Mouse (Mus musculus): ENCODE data around the gene Mrpl57.
"Not testable (repeated sequence)": the region's sequence is repeated elsewhere in the genome, so short reads cannot be mapped to it uniquely, and the experiment has no call there.

Gene Mrpl57

DNA sequence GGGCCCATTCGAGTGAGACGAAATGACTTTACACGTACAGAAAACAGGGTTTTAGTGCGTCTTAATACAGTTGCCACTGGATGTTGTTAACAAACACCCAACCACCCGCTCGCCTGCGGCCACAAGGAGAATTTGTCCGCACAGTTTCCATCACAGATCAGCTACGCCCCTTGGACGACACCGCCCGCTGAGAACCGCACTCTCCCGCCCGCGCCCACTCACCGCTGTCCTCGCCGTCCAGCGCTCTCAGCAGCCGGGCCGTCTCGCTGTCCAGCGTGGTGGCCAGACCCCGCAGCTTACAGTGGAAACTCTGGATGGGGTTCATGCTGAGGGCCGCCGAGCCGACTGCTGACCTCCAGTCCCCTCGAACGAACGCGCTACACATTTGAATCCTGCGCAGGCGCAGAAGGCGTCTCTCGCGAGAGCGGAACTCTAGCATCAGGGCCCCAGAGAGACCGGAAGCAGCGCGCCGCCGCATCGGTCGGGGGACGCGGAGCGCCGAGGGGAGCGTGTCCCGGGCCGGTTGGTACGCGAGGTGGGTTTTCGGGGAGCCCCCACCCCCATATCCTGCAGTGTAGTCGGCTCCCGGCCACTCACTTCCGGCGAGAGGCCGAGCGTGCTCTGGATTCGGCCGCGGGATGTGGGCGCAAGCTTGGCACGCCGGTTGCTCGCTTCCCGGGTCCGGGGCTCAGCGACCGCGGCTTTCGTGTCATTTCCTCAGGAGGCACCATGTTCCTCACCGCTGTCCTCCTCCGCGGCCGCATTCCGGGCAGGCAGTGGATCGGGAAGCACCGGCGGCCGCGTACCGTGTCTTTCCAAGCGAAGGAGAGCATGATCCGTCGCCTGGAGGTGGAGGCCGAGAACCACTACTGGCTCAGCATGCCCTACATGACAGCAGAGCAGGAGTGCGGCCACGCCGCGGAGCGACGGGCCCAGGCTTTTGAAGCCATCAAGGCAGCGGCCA is at the start of gene Mrpl57, which contains the start of gene Ska3:
Gene Mrpl57, plus strand, starts transcription at position 447 of the 964 bp plus-strand sequence.
Gene Ska3, minus strand, starts transcription at position 398 of the 964 bp plus-strand sequence.
- DNase-seq (ENCODE audit: low spot score in 2 of 2), result peak; percentile 87 to 92

- no peak for DNase-seq (ENCODE audit: low spot score in 2 of 2)
Measured at GRCm38 (mm10) chr14:57787406-57787805, 38.6 kb upstream of the Mrpl57 start.

GRCm38 (mm10) chr14:57789311-57789710 is 36.7 kb upstream of the Mrpl57 start:
- no peak for DNase-seq (ENCODE audit: low spot score in 2 of 2)

- DNase-seq (ENCODE audit: low spot score in 2 of 2), result no peak
Measured at GRCm38 (mm10) chr14:57789759-57790158, 36.3 kb upstream of the Mrpl57 start.

DNA sequence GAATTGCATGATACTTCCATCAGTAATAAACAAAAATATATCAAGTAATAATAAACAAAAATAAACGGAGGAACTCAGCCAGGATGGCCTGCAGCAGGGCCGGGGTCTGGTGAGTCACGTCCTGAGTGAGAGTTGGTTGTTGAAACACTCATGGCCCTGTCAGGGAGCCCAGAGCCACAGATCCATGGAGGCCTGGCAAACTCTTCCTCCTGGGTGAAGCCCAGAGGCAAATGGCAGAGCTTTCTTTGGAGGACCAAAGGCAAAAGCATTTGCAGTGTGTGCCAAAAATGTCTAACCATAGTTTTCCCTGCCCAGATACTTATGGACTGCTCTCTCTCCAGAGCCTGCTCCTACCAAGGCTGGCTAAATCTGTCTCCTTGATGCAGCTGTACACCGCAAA is 34.9 kb upstream of the Mrpl57 start:
- DNase-seq (ENCODE audit: low spot score in 2 of 2), result no peak

DNA sequence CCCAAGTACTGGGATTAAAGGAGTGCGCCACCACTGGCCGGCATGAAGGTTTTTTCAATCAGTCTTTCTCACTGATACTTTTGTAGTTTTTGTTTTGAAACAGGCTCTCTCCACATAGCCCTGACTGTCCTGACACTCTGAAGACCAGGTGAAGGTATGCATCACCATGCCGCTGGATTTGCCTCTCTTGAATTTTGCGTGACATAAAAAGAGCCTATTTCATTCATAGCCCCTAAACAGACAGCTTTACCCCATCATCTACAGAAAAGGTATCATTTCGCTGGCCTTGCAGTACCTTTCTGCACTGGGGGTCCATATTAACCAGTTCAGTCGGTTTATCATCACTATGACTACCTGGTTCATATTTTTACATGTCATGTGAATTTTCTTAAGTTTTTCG is 28.5 kb upstream of the Mrpl57 start:
- peak in 1 of 2 experiments; percentile 4 for DNase-seq (ENCODE audit: low spot score in 2 of 2)

GRCm38 (mm10) chr14:57797991-57798931 is 27.8 kb upstream of the Mrpl57 start, which contains the start of gene Sap18:
TSS of gene Sap18 (plus strand) at chr14:57798180.
- peak; percentile 95 to 96 for DNase-seq (ENCODE audit: low spot score in 2 of 2)

GRCm38 (mm10) chr14:57803731-57804130 is 22.3 kb upstream of the Mrpl57 start:
- no peak for DNase-seq (ENCODE audit: low spot score in 2 of 2)

DNA sequence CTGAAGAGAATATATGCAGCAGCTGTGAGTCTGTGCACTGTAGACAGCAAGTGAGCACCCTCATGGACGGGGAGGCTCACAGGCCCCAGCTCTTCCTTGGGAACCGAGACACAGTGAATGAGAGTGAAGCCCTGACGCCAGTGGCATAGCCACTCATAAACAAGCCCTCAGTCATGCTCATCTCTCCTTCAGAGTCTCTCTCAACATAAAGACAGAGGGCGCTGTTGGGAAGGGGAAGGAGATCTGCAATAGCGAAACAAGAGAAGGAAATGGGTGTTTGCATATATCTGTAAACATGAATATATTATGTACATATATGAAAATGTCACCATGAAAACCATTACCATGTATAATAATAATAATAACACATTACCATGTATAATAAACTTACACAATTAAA is 17.5 kb upstream of the Mrpl57 start:
- peak; percentile 19 to 78 for DNase-seq (ENCODE audit: low spot score in 2 of 2)

DNA sequence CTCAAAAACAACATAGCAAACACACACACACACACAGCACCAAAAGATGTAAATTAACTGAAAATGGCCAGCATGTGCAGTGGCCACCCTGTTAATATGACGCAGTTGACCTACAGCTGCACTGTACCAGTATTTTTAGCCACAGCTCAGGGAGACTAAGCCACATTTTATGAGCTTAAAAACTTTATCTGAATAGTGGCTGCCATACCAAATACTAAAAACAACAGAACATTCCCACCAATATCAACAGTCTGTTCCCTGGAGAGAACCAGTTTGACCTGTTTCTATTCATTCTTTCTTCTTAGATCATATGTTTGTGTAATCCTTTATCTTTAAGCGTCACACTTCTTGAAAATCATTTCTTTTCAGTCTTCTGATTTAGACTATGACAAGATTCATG is 15.1 kb upstream of the Mrpl57 start:
- DNase-seq (ENCODE audit: low spot score in 2 of 2), result no peak

DNA sequence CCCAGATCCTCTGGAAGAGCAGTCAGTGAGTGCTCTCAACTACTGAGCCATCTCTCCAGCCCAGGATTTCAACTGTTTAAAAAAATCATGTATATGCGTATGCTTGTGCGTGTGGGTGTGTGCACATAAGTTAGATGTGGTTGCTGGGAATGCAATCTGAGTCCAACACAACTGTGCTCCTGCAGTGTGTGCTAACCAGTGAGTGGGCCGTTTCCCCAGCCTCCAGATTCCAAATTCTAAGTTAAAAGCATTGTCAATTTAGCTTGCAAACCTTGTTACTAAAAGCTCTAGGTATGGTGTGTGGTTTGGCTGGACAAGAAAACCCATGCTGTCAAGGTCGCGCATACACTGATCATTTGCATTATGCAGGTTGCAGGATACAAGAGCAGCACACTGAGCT is 14.2 kb upstream of the Mrpl57 start:
- DNase-seq (ENCODE audit: low spot score in 2 of 2), result no peak

- no peak for DNase-seq (ENCODE audit: low spot score in 2 of 2)
Measured at GRCm38 (mm10) chr14:57820839-57821238, 5.2 kb upstream of the Mrpl57 start.

DNA sequence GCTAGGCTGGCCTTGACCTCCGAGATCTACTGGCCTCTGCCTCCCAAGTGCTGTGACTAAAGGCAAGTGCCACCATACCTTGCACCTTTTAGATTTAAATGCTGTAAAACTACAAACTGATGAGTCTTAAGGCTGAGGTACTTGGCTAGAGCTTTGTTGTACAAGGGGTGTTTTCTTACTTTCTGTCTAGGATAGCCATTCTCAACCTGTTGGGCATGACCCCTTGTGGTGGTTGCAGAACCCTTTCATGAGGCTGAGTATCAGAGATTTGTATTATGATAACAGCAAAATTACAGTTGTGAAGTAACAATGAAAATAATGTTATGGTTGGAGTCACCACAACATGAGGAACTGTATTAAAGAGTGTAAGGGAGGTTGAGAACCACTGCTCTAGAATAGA is 1.2 kb downstream of the Mrpl57 start:
- no peak for DNase-seq (ENCODE audit: low spot score in 2 of 2)

DNA sequence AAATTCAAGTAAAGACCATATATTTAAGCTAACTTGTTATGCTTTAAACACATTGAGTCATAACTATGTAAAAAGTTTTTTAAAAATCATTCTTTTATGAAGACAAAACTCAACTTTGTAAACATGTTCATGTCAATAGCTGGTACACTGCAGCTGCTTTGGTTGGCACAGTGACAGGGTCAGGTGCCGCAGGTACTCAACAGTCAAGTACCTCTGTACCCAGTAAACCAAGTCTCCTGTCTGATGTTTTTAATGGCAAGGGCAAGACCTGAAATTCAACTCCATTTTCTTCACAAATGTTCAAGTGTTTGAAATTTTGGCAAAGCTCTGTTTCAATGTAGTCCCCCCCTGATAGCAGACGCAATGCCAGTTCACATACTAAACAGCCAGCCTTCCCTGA is 7.5 kb downstream of the Mrpl57 start:
- DNase-seq (ENCODE audit: low spot score in 2 of 2), result no peak

DNA sequence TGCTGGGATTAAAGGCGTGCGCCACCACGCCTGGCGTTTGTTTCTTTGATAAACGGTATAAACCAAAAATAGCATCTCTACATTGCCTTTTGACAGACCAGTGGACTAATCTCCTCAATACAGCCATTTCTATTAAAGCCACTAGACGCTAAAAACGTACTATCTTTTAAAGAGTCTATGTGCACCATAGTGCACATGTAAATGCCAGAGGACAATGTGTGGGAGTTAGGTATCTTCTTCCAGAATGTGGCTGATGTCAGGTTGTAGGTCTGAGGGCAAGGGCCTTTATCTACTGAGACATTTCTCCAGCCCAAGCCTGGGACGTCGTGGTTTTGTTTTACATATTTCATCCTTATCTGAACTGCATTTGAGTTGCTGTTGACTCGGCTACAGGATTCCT is 9.1 kb downstream of the Mrpl57 start:
- DNase-seq (ENCODE audit: low spot score in 2 of 2), result no peak

GRCm38 (mm10) chr14:57844535-57844934 is 18.5 kb downstream of the Mrpl57 start:
- no peak for DNase-seq (ENCODE audit: low spot score in 2 of 2)

DNA sequence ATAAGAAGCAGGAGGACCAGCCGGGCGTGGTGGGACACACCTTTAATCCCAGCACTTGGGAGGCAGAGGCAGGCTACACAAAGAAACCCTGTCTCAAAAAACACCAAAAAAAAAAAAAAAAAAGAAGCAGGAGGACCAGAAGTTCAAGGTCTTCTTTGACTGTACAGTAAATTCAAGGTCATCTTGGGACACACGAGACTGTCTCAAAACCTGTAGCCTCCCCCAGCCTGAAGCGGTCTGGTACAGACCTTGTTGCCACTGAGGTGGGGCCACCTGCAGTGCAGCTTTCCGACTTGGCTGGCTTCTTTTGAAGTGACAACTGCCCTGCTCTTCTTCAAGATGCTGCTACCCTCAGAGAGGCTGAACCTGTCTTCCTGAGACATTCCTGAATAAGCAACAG is 22.0 kb downstream of the Mrpl57 start:
- DNase-seq (ENCODE audit: low spot score in 2 of 2), result not testable (repeated sequence)

GRCm38 (mm10) chr14:57848646-57849045 is 22.6 kb downstream of the Mrpl57 start:
- DNase-seq (ENCODE audit: low spot score in 2 of 2), result no peak

DNA sequence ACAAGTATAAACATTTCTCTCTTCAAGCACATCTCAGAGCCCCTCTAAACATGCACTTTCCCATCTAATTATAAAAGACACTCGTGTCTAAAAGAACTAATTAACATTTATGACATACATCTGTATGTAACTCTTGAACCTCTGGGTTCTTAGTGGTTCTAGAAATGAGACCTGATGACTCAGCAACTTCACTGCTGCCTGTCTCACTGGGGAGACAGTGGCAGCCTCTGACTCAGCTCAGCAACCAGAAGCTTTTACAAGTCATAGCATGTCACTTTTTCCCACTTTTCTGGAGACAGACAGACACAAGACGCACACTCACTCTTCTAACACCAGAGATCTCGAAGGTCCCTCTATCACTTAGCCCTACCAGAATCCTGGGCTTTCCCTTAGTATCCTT is 24.3 kb downstream of the Mrpl57 start:
- DNase-seq (ENCODE audit: low spot score in 2 of 2), result no peak

GRCm38 (mm10) chr14:57852961-57853360 is 26.9 kb downstream of the Mrpl57 start:
- DNase-seq (ENCODE audit: low spot score in 2 of 2), result no peak

GRCm38 (mm10) chr14:57856037-57856436 is 30.0 kb downstream of the Mrpl57 start:
- DNase-seq (ENCODE audit: low spot score in 2 of 2), result not testable (repeated sequence)

DNA sequence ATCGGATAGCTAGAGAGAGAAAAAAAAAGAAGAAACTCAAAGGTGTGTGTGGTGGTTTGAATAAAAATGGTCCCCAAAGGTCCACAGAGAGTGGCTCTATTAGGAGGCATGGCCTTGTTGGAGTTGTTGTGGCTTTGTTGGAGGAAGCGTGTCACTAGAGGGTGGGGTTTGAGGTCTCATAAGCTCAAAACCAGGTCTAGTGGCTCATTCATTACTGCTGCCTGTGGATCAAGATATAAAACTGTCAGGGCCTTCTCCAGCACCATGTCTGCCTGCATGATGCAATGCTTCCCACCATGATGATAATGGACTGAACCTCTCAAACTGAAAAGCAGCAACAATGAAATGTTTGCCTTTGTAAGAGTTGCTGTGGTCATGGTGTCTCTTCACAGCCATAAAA is 32.6 kb downstream of the Mrpl57 start:
- DNase-seq (ENCODE audit: low spot score in 2 of 2), result no peak
